Mouse (Mus musculus) heart, embryonic 11.5 days (tissue): ENCODE results near the gene Togaram1. TPM values are rescaled to one million over a fixed set of nuclear protein-coding genes. Genes with fewer than 3 reads are reported as not detected.
A peak's percentile ranks its signal among the peaks of the same experiment; 100 is the strongest.

Experiments used
- ATAC-seq: fragments of 200-750 bp; cut with Nextera tagmentation; replicated peaks from 2 replicates; pipeline ENCODE4 v1.8.0; 2017; ENCODE audit warnings: moderate library complexity; ENCODE audit not compliant: insufficient number of reproducible peaks, low FRiP score, low TSS enrichment
- H3K27ac ChIP-seq: fragments of 300-500 bp; sonication (generic); 2 replicates; pipeline ENCODE4 v1.5.1; 2014; ENCODE audit warnings: mild to moderate bottlenecking, low read depth, low read length
- H3K27me3 ChIP-seq: fragments of 300-500 bp; sonication (generic); 2 replicates; pipeline ENCODE4 v1.6.1; 2014; ENCODE audit warnings: mild to moderate bottlenecking, low read length, mixed read lengths; ENCODE audit not compliant: control insufficient read depth, insufficient read depth
- H3K36me3 ChIP-seq: fragments of 300-500 bp; sonication (generic); 2 replicates; pipeline ENCODE4 v1.6.1; 2014; ENCODE audit warnings: mild to moderate bottlenecking, low read length, moderate library complexity, mixed read lengths; ENCODE audit not compliant: control insufficient read depth, insufficient read depth
- H3K4me1 ChIP-seq: fragments of 300-500 bp; sonication (generic); 2 replicates; pipeline ENCODE4 v1.6.1; 2014; ENCODE audit warnings: low read length; ENCODE audit not compliant: control insufficient read depth, insufficient read depth
- H3K4me2 ChIP-seq: fragments of 300-500 bp; sonication (generic); 2 replicates; pipeline ENCODE4 v1.6.1; 2014; ENCODE audit warnings: mild to moderate bottlenecking, moderate library complexity
- H3K4me3 ChIP-seq: fragments of 300-500 bp; sonication (generic); 2 replicates; pipeline ENCODE4 v1.5.1; 2014; ENCODE audit warnings: low read depth, low read length
- H3K9ac ChIP-seq: fragments of 300-500 bp; sonication (generic); 2 replicates; pipeline ENCODE4 v1.6.1; 2014; ENCODE audit warnings: mild to moderate bottlenecking, low read depth, low read length, moderate library complexity
- H3K9me3 ChIP-seq: fragments of 300-500 bp; sonication (generic); replicated peaks from 2 replicates; pipeline ENCODE4 v1.6.1; 2016; ENCODE audit warnings: low read length; ENCODE audit not compliant: control insufficient read depth
- WGBS: fragments of 180-500 bp; shearing (Covaris S2); extraction: QIAGEN DNeasy Blood & Tissue Kit; methylation state at CpG from one replicate; pipeline ENCODE4 v1.1.7; 2014; ENCODE audit not compliant: insufficient replicate concordance; 5-methylcytosine and 5-hydroxymethylcytosine counted together
- polyA plus RNA-seq: library from polyadenylated mRNA; unstranded; fragments of >200 nt; fragmentation: Nextera tagmentation; extraction: Ambion mirVana; gene quantifications from 2 replicates; pipeline ENCODE4 v1.2.1, GENCODE M21; 2014

The Togaram1 gene
- polyA plus RNA-seq, 1 experiment from 2014 or later = 22.4 TPM

- ATAC-seq = no peak
- 1% methylated on average over 9 of the region's 9 CpGs for WGBS
- no peaks in the 10 kb centered on the region for H3K27me3 ChIP-seq
- peak overlapping the region; percentile 97 for H3K4me2 ChIP-seq
- H3K4me3 ChIP-seq = peak overlapping the region; percentile 91
- H3K36me3 ChIP-seq = no peaks in the 10 kb centered on the region
- H3K9ac ChIP-seq = peak overlapping the region; percentile 92
- H3K9me3 ChIP-seq = no peaks in the 10 kb centered on the region
- H3K4me1 ChIP-seq = peaks cover 5% of the 10 kb centered on the region; the same call in 1 of the 2 replicates
- H3K27ac ChIP-seq = no peak overlapping the region
Measured at GRCm38 (mm10) chr12:64967470-64967869, 1.9 kb downstream of the Togaram1 start.

GRCm38 (mm10) chr12:64968067-64968466, 2.5 kb downstream of the Togaram1 start:
- peak overlapping the region; percentile 91 for H3K4me3 ChIP-seq
- H3K9me3 ChIP-seq = no peaks in the 10 kb centered on the region
- H3K36me3 ChIP-seq = no peaks in the 10 kb centered on the region
- 1% methylated on average over 2 of the region's 2 CpGs for WGBS
- peaks cover 5% of the 10 kb centered on the region; the same call in 1 of the 2 replicates for H3K4me1 ChIP-seq
- no peak overlapping the region for H3K27ac ChIP-seq
- H3K27me3 ChIP-seq = no peaks in the 10 kb centered on the region
- no peak for ATAC-seq
- H3K4me2 ChIP-seq = peak overlapping the region; percentile 97
- H3K9ac ChIP-seq = peak overlapping the region; percentile 92

- ATAC-seq = no peak
- no peak overlapping the region for H3K9ac ChIP-seq
- H3K27me3 ChIP-seq = no peaks in the 10 kb centered on the region
- no peaks in the 10 kb centered on the region for H3K36me3 ChIP-seq
- H3K9me3 ChIP-seq = no peaks in the 10 kb centered on the region
- no peak overlapping the region for H3K27ac ChIP-seq
- no peak overlapping the region for H3K4me2 ChIP-seq
- H3K4me3 ChIP-seq = no peak overlapping the region
- peaks cover 5% of the 10 kb centered on the region; the same call in 1 of the 2 replicates for H3K4me1 ChIP-seq
Measured at GRCm38 (mm10) chr12:64971399-64971798, 5.8 kb downstream of the Togaram1 start.

GRCm38 (mm10) chr12:64972063-64972462, 6.5 kb downstream of the Togaram1 start:
- Histone ChIP-seq H3K4me3 (no peak overlapping the region), H3K9me3 (no peaks in the 10 kb centered on the region), H3K27ac (no peak overlapping the region), H3K36me3 (no peaks in the 10 kb centered on the region), H3K4me1 (peaks cover 5% of the 10 kb centered on the region; the same call in 1 of the 2 replicates), H3K27me3 (no peaks in the 10 kb centered on the region), H3K9ac (no peak overlapping the region), H3K4me2 (peak overlapping the region; percentile 1; the same call in 1 of the 2 replicates)
- ATAC-seq = no peak
- WGBS = 69% methylated on average over 6 of the region's 6 CpGs

- no peak overlapping the region for H3K4me2 ChIP-seq
- no peak overlapping the region for H3K9ac ChIP-seq
- peaks cover 5% of the 10 kb centered on the region; the same call in 1 of the 2 replicates for H3K4me1 ChIP-seq
- H3K27me3 ChIP-seq = no peaks in the 10 kb centered on the region
- WGBS = 63% methylated on average over 6 of the region's 6 CpGs
- 0 out of 2 replicates have a peak, but pooled peaks cover 3% of the 10 kb centered on the region for H3K36me3 ChIP-seq
- no peak overlapping the region for H3K27ac ChIP-seq
- no peak for ATAC-seq
- no peak overlapping the region for H3K4me3 ChIP-seq
- no peaks in the 10 kb centered on the region for H3K9me3 ChIP-seq
Measured at GRCm38 (mm10) chr12:64975558-64975957, 10.0 kb downstream of the Togaram1 start.

- H3K4me3 ChIP-seq = no peak overlapping the region
- no peaks in the 10 kb centered on the region for H3K9me3 ChIP-seq
- no peak for ATAC-seq
- 0 out of 2 replicates have a peak, but pooled peaks cover 3% of the 10 kb centered on the region for H3K36me3 ChIP-seq
- H3K9ac ChIP-seq = no peak overlapping the region
- no peak overlapping the region for H3K27ac ChIP-seq
- H3K4me1 ChIP-seq = peaks cover 2% of the 10 kb centered on the region; the same call in 1 of the 2 replicates
- WGBS = 58% methylated on average over 1 of the region's 1 CpGs
- H3K27me3 ChIP-seq = no peaks in the 10 kb centered on the region
- H3K4me2 ChIP-seq = no peak overlapping the region
Measured at GRCm38 (mm10) chr12:64976191-64976590, 10.6 kb downstream of the Togaram1 start.

- Histone ChIP-seq H3K27me3 (no peaks in the 10 kb centered on the region), H3K9ac (no peak overlapping the region), H3K27ac (no peak overlapping the region), H3K4me2 (no peak overlapping the region), H3K36me3 (0 out of 2 replicates have a peak, but pooled peaks cover 5% of the 10 kb centered on the region), H3K9me3 (no peaks in the 10 kb centered on the region), H3K4me3 (no peak overlapping the region), H3K4me1 (no peaks in the 10 kb centered on the region)
- WGBS = 98% methylated on average over 1 of the region's 1 CpGs
- no peak for ATAC-seq
Measured at GRCm38 (mm10) chr12:64977518-64977917, 11.9 kb downstream of the Togaram1 start.

GRCm38 (mm10) chr12:65007725-65008124, 42.1 kb downstream of the Togaram1 start:
- Histone ChIP-seq H3K27ac (no peak overlapping the region), H3K4me2 (no peak overlapping the region), H3K4me1 (no peaks in the 10 kb centered on the region), H3K9ac (no peak overlapping the region), H3K9me3 (no peaks in the 10 kb centered on the region), H3K27me3 (no peaks in the 10 kb centered on the region), H3K4me3 (no peak overlapping the region), H3K36me3 (peaks cover 29% of the 10 kb centered on the region)
- ATAC-seq = no peak
- 88% methylated on average over 3 of the region's 3 CpGs for WGBS

- ATAC-seq = no peak
- Histone ChIP-seq H3K27ac (no peak overlapping the region), H3K9ac (no peak overlapping the region), H3K9me3 (no peaks in the 10 kb centered on the region), H3K36me3 (no peaks in the 10 kb centered on the region), H3K4me3 (no peak overlapping the region), H3K4me1 (no peaks in the 10 kb centered on the region), H3K4me2 (no peak overlapping the region), H3K27me3 (no peaks in the 10 kb centered on the region)
- WGBS = 96% methylated on average over 6 of the region's 6 CpGs
Measured at GRCm38 (mm10) chr12:65022842-65023241, 57.2 kb downstream of the Togaram1 start.
